Mouse (Mus musculus) liver, embryonic 11.5 days (tissue): ENCODE data around the gene Teddm1b. TPM values are rescaled to one million over a fixed set of nuclear protein-coding genes. Genes with fewer than 3 reads are reported as not detected.
"Not testable (repeated sequence)": the region's sequence is repeated elsewhere in the genome, so short reads cannot be mapped to it uniquely, and the experiment has no call there.

ENCODE experiments used
- ATAC-seq: fragments of 200-750 bp; cut with Nextera tagmentation; replicated peaks from 2 replicates; pipeline ENCODE4 v1.8.0; 2017; ENCODE audit warnings: moderate number of reproducible peaks, mild to moderate bottlenecking, moderate TSS enrichment, moderate library complexity; ENCODE audit not compliant: low FRiP score
- DNase-seq: peaks from one replicate; pipeline ENCODE4 v3.0.0-alpha.2; 2017; ENCODE audit warnings: low spot score
- H3K27ac ChIP-seq: fragments of 300-500 bp; sonication (generic); 2 replicates; pipeline ENCODE4 v1.5.1; 2014; ENCODE audit warnings: mild to moderate bottlenecking, low read depth, low read length, control low read depth
- H3K27me3 ChIP-seq: fragments of 300-500 bp; sonication (generic); replicated peaks from 2 replicates; pipeline ENCODE4 v1.6.1; 2014; ENCODE audit warnings: low read length, mixed read lengths; ENCODE audit not compliant: control insufficient read depth, insufficient read depth
- H3K36me3 ChIP-seq: fragments of 300-500 bp; sonication (generic); 2 replicates; pipeline ENCODE4 v1.6.1; 2014; ENCODE audit warnings: mild to moderate bottlenecking, low read length, moderate library complexity, mixed read lengths; ENCODE audit not compliant: control insufficient read depth, insufficient read depth
- H3K4me1 ChIP-seq: fragments of 300-500 bp; sonication (generic); replicated peaks from 2 replicates; pipeline ENCODE4 v1.6.1; 2014; ENCODE audit warnings: low read length, mixed read lengths; ENCODE audit not compliant: control insufficient read depth, insufficient read depth
- H3K4me2 ChIP-seq: fragments of 300-500 bp; sonication (generic); 2 replicates; pipeline ENCODE4 v1.6.1; 2014; ENCODE audit warnings: mild to moderate bottlenecking, control low read depth, moderate library complexity
- H3K4me3 ChIP-seq: fragments of 300-500 bp; sonication (generic); 2 replicates; pipeline ENCODE4 v1.5.1; 2014; ENCODE audit warnings: low read depth, low read length, control low read depth
- H3K9ac ChIP-seq: fragments of 300-500 bp; sonication (generic); 2 replicates; pipeline ENCODE4 v1.6.1; 2014; ENCODE audit warnings: low read depth, low read length, control low read depth
- H3K9me3 ChIP-seq: fragments of 300-500 bp; sonication (generic); 2 replicates; pipeline ENCODE4 v1.6.1; 2016; ENCODE audit warnings: low read length, inconsistent platforms, mixed read lengths; ENCODE audit not compliant: control insufficient read depth
- WGBS: fragments of 180-500 bp; shearing (Covaris S2); extraction: QIAGEN DNeasy Blood & Tissue Kit; methylation state at CpG from one replicate; pipeline ENCODE4 v1.1.7; 2014; 5-methylcytosine and 5-hydroxymethylcytosine counted together
- polyA plus RNA-seq: library from polyadenylated mRNA; unstranded; fragments of >200 nt; fragmentation: Nextera tagmentation; extraction: Ambion mirVana; gene quantifications from 2 replicates; pipeline ENCODE4 v1.2.1, GENCODE M21; 2014

Teddm1b gene
- polyA plus RNA-seq, 1 experiment from 2014 or later = 0.40 TPM

DNA sequence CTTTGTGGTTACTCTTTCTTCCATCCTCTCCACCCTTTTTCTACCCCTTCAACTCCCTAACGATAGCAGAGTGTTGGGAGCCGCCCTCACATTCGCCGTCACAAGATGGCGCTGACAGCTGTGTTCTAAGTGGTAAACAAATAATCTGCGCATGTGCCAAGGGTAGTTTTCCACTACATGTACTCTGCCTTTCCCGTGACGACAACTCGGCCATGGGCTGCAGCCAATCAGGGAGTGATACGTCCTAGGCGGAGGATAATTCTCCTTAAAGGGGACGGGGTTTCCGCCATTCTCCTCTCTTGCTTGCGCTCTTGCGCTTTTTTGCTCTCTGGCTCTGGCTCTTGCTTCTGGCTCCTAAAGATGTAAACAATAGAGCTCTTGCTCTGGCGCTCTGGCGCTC lies 6.2 kb downstream of the Teddm1b start:
- not testable (repeated sequence) for H3K4me2 ChIP-seq, H3K4me1 ChIP-seq, H3K9me3 ChIP-seq, DNase-seq, H3K27me3 ChIP-seq, ATAC-seq, H3K9ac ChIP-seq, H3K36me3 ChIP-seq, H3K4me3 ChIP-seq, H3K27ac ChIP-seq
- 89% methylated on average over 17 of the region's 17 CpGs for WGBS

DNA sequence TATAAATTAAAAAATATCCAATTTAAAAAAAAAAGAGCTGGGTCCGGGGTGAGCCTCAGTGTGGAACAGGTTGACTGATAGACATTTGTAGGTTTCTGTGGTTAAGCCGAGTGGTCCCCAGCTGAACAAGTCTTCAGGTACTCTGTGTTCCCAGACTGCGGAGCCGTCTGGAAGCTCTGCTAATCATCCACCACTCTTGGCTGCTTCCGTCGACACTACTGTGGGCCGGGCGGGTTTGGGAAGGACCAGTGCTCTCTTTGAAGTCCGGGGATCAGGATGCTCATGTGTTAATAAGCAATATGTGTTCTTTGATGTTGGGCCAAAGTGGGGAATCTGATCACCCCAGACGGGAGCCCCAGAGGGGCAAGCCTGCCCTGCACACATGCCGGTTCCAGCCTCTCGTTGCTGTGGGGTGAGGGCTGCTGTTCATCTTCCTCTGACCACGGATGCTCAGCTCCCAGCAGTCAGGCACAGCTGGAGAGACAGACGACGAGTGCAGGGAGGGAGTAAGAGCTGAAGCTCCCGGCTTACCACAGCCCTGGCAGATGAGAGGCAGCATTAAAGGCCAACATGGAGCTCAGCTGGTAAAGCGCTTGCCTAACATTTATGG lies 12.0 kb downstream of the Teddm1b start:
- H3K4me3 ChIP-seq = no peak overlapping the region
- DNase-seq (no peak), ATAC-seq (no peak)
- H3K9me3 ChIP-seq = no peaks in the 10 kb centered on the region
- H3K27ac ChIP-seq = no peak overlapping the region
- H3K4me2 ChIP-seq = no peak overlapping the region
- H3K27me3 ChIP-seq = no peaks in the 10 kb centered on the region
- H3K9ac ChIP-seq = no peak overlapping the region
- H3K36me3 ChIP-seq = no peaks in the 10 kb centered on the region
- no peaks in the 10 kb centered on the region for H3K4me1 ChIP-seq
- WGBS = 49% methylated on average over 17 of the region's 17 CpGs

DNA sequence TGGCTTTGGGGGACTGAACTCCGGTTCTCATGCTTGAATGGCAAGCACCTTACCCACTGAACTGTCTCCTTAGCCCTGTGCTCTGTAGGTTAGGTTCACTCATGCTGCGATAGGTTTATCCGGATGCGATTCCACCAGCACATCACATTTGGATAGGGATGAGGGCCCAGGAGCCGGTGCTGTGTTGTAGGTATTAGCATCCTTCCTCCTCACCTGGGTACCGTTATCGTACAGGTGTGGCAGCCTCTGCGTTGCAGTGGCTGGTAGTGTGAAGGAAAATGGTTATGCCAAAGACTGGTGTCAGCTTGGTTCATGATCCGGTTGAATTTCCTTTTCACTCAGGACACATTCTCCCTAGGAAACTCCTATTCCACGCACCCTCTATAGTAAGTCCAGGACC lies 16.0 kb downstream of the Teddm1b start:
- no peaks in the 10 kb centered on the region for H3K27me3 ChIP-seq
- H3K4me1 ChIP-seq = no peaks in the 10 kb centered on the region
- H3K9me3 ChIP-seq = no peaks in the 10 kb centered on the region
- 91% methylated on average over 10 of the region's 10 CpGs for WGBS
- ATAC-seq = no peak
- no peak overlapping the region for H3K4me3 ChIP-seq
- DNase-seq = no peak
- no peak overlapping the region for H3K9ac ChIP-seq
- H3K4me2 ChIP-seq = no peak overlapping the region
- no peaks in the 10 kb centered on the region for H3K36me3 ChIP-seq
- H3K27ac ChIP-seq = no peak overlapping the region

DNA sequence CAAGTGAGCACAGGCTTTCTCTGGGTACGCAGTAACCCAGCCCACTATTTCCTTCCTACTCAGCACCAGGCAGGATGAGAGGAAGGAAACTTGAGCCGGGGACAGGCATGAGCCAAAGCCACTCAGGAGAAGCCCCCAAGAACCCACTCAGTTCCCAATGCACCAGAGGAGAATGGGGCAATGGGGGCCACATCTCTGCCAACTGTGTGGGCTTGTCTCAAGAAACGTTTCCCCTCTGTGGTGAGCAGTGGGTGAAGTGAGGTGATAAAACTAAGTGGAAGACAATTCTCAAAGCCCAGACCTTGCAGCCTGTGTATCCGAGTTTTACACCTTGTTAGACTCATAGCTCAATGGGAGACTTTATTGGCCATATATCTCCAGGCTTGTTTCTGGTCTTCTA lies 17.3 kb downstream of the Teddm1b start, which contains the start of gene Teddm1a:
Gene Teddm1a (plus strand): TSS at position 301 of the 400 bp plus-strand sequence.
- Histone ChIP-seq H3K9me3 (no peaks in the 10 kb centered on the region), H3K27ac (no peak within 1 kb of the TSS), H3K4me1 (no peaks in the 10 kb centered on the region), H3K27me3 (no peaks in the 10 kb centered on the region), H3K9ac (no peak within 1 kb of the TSS), H3K4me3 (no peak within 1 kb of the TSS), H3K4me2 (no peak within 1 kb of the TSS), H3K36me3 (no peaks in the 10 kb centered on the region)
- ATAC-seq (no peak), DNase-seq (no peak)
- WGBS = 35% methylated on average over 4 of the region's 4 CpGs

DNA sequence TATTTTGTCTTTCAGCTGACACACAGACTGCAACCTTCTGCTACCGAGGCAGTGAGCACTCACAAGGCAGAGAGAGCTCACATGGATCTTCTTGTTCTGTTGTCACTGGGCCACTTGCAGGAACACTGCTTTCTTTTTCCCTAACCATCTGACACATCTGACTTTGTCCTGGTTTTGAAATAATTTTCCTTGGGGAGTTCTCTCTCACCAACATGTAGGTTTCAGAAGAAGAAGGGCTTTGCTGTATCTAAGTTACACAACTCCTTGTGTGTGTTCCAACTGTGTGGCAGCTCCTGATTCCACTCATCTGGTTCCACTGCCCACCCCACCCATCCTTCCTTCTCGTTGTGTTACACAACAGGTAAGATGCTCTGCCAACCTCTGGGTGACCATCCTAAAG lies 19.6 kb downstream of the Teddm1b start:
- DNase-seq = no peak
- Histone ChIP-seq H3K4me1 (peaks cover 1% of the 10 kb centered on the region; the same call in 1 of the 2 replicates), H3K9me3 (no peaks in the 10 kb centered on the region), H3K4me3 (no peak overlapping the region), H3K9ac (no peak overlapping the region), H3K27me3 (no peaks in the 10 kb centered on the region), H3K4me2 (no peak overlapping the region), H3K27ac (no peak overlapping the region), H3K36me3 (no peaks in the 10 kb centered on the region)
- no peak for ATAC-seq
- 69% methylated on average over 2 of the region's 2 CpGs for WGBS

DNA sequence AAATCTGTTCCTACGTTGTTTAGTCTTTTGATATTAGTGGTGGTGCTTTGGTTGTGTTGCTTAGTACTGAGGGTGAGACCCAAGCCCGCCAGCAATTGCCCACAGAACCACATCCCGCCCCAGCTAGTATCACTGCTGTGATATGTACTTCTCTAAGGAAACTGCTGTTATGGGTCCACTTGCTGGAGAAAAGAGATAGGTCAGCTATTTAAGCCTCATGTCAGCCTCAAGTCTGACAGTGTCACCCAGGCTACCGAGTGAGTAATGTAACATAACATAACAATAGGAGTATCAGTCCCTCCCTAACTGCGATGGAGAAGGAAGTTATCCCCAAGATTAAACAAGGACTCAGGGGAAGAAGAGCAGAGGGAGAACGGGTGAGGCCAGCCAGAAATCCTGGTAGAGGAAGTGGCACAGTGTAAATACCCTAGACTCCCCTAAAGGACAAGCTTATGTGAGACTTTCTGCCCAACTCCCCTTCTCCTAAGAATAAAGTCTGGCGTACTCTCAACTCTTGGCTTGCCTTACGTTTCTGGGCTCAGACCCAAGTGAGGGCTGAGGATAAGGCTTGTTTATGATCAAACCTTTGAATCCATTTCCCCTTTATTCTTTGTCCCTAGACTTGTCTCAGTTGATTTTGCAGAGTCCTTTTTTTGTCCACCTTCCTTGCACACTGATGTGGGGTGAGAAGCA lies 20.2 kb downstream of the Teddm1b start:
- Histone ChIP-seq H3K4me2 (no peak overlapping the region), H3K27me3 (no peaks in the 10 kb centered on the region), H3K4me3 (no peak overlapping the region), H3K27ac (no peak overlapping the region), H3K36me3 (no peaks in the 10 kb centered on the region), H3K9ac (no peak overlapping the region), H3K9me3 (no peaks in the 10 kb centered on the region), H3K4me1 (peaks cover 6% of the 10 kb centered on the region)
- DNase-seq = no peak
- no peak for ATAC-seq
- 49% methylated on average over 8 of the region's 8 CpGs for WGBS

DNA sequence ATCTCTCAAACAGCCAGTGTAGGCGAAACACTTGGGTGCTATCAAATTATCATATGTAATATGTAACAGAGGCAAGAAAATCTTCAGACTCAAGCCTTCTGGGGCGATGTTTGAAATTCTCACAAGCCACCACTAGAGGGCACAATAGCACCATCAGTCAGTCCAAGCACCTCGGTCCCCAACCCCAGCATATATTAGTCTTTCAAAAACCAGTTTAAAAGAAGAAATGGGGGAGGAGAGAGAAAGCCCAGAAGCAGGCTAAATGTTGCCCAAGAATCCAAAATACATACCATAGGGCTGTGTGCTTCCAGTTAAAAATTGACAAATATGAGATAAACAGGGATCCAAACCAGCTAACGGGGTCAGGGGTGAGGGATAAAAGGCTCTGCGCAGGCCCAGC lies 20.8 kb downstream of the Teddm1b start:
- WGBS = 33% methylated on average over 5 of the region's 5 CpGs
- no peaks in the 10 kb centered on the region for H3K27me3 ChIP-seq

DNA sequence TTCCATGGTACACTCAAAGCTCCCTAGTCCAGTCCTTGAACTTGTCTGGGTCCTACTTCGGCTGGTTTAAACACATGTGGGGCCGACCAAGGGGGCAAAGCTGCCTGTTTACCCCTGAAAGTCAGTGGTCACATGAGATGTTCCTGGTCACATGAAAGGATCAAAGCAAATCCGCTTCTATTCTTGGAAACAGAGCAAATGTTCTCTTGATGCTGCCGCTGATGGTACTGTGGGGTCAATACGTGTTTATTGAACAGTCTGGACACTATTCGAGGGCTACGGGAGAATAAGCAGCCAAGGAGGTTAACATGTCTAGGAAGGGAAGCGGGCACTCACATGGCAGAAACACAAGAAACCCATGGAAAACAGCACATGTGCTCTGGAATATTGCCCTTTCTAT lies 23.1 kb downstream of the Teddm1b start:
- ATAC-seq (no peak), DNase-seq (no peak)
- H3K27ac ChIP-seq = no peak overlapping the region
- H3K9me3 ChIP-seq = no peaks in the 10 kb centered on the region
- no peak overlapping the region for H3K4me3 ChIP-seq
- WGBS = 75% methylated on average over 8 of the region's 8 CpGs
- H3K4me2 ChIP-seq = no peak overlapping the region
- no peak overlapping the region for H3K9ac ChIP-seq
- H3K4me1 ChIP-seq = peaks cover 10% of the 10 kb centered on the region
- no peaks in the 10 kb centered on the region for H3K27me3 ChIP-seq
- H3K36me3 ChIP-seq = no peaks in the 10 kb centered on the region

More for the DNA sequence above, 20.8 kb downstream of the Teddm1b start:
- Histone ChIP-seq H3K27ac (no peak overlapping the region), H3K36me3 (no peaks in the 10 kb centered on the region), H3K4me1 (peaks cover 6% of the 10 kb centered on the region), H3K4me3 (no peak overlapping the region), H3K9ac (no peak overlapping the region), H3K9me3 (no peaks in the 10 kb centered on the region), H3K4me2 (no peak overlapping the region)
- ATAC-seq (no peak), DNase-seq (no peak)
